Comparison of ENCODE assay signal across 9 mouse cellular contexts in genomic region chr12:99123611-99124495, GRCm38 (mm10).
DNase-seq lines count a peak whose midpoint lies in the region; ATAC-seq lines count a peak whose summit lies in the region.
"Had no signal": no experiment of that assay in that cellular context is flagged by ENCODE, and none has a peak within 500 bp of the region (broad histone marks: within the 10 kb centered on the region; RNA-seq: fewer than 3 reads in every experiment).

No protein-coding gene starts in this region.

- no peak overlapping the region for H3K4me2 ChIP-seq in heart, embryonic 12.5 days
- no peak overlapping the region for H3K4me2 ChIP-seq in intestine, embryonic 16.5 days (ENCODE audit: low read depth, low read length)
- H3K4me2 ChIP-seq: neural tube, embryonic 12.5 days had no signal

- no peaks in the 10 kb centered on the region for H3K4me1 ChIP-seq in heart, embryonic 12.5 days (replicated peaks)
- H3K4me1 ChIP-seq in intestine, embryonic 16.5 days (ENCODE audit: control insufficient read depth, insufficient read depth, low read length): no peaks in the 10 kb centered on the region
- H3K4me1 ChIP-seq: neural tube, embryonic 12.5 days had no signal

- H3K27me3 ChIP-seq in heart, embryonic 12.5 days (replicated peaks): no peaks in the 10 kb centered on the region
- H3K27me3 ChIP-seq in intestine, embryonic 16.5 days (replicated peaks; ENCODE audit: control insufficient read depth, insufficient read depth, low read length): no peaks in the 10 kb centered on the region
- H3K27me3 ChIP-seq: neural tube, embryonic 12.5 days had no signal

- H3K9ac ChIP-seq in heart, embryonic 12.5 days: no peak overlapping the region
- no peak overlapping the region for H3K9ac ChIP-seq in intestine, embryonic 16.5 days (ENCODE audit: low read depth, low read length)
- H3K9ac ChIP-seq: neural tube, embryonic 12.5 days had no signal

- no peak overlapping the region for H3K27ac ChIP-seq in heart, embryonic 12.5 days (ENCODE audit: poor library complexity, severe bottlenecking)
- no peak overlapping the region for H3K27ac ChIP-seq in intestine, embryonic 16.5 days (ENCODE audit: low read length)
- H3K27ac ChIP-seq: neural tube, embryonic 12.5 days had no signal

- DNase-seq in heart, adult 8-10 months (ENCODE audit: low spot score): peak; percentile 19
- DNase-seq in adrenal gland, postnatal 25 days: peak; percentile 8
- peak; percentile 49 to 68 for DNase-seq in frontal cortex, postnatal 25 days (ENCODE audit: low spot score in 2 of 2)
- DNase-seq in left cerebral cortex, adult 18-20 months (ENCODE audit: low spot score in 2 of 2): peak; percentile 79 to 87
- DNase-seq in retina, embryonic 14.5 days (ENCODE audit: low spot score): no peak
- DNase-seq in urinary bladder, adult 18-20 months (ENCODE audit: low spot score in 2 of 2): no peak

- H3K9me3 ChIP-seq in heart, embryonic 12.5 days (replicated peaks): 0 out of 2 replicates have a peak, but pooled peaks cover under 1% of the 10 kb centered on the region
- H3K9me3 ChIP-seq in intestine, embryonic 16.5 days (ENCODE audit: control insufficient read depth, low read length): no peaks in the 10 kb centered on the region
- H3K9me3 ChIP-seq: neural tube, embryonic 12.5 days had no signal

- no peaks in the 10 kb centered on the region for H3K36me3 ChIP-seq in heart, embryonic 12.5 days
- no peaks in the 10 kb centered on the region for H3K36me3 ChIP-seq in intestine, embryonic 16.5 days (ENCODE audit: control insufficient read depth, insufficient read depth, low read length)
- H3K36me3 ChIP-seq: neural tube, embryonic 12.5 days had no signal

- H3K4me3 ChIP-seq in heart, embryonic 12.5 days: no peak overlapping the region
- H3K4me3 ChIP-seq in intestine, embryonic 16.5 days (ENCODE audit: low read length): no peak overlapping the region
- H3K4me3 ChIP-seq: neural tube, embryonic 12.5 days had no signal

- WGBS in heart, embryonic 12.5 days: 78% methylated on average over 15 of the region's 15 CpGs
- 67% methylated on average over 15 of the region's 15 CpGs for WGBS in intestine, embryonic 16.5 days

- ATAC-seq in heart, embryonic 12.5 days (ENCODE audit: insufficient number of reproducible peaks, low FRiP score): no peak
- ATAC-seq in intestine, embryonic 16.5 days: no peak

Comparison
In these comparisons a context has a peak if more than half of its experiments do, and no peak if none do; other contexts are left out.
1. DNase-seq: peak in heart, adult 8-10 months (single experiment), adrenal gland, postnatal 25 days (single experiment), frontal cortex, postnatal 25 days (2 of 2) and left cerebral cortex, adult 18-20 months (2 of 2); none in retina, embryonic 14.5 days (single experiment) and urinary bladder, adult 18-20 months (0 of 2).